Mouse (Mus musculus) lung, postnatal 0 days (tissue): ENCODE results near the gene Rbm4. TPM values are rescaled to one million over a fixed set of nuclear protein-coding genes. Genes with fewer than 3 reads are reported as not detected.
"Not testable (repeated sequence)": the region's sequence is repeated elsewhere in the genome, so short reads cannot be mapped to it uniquely, and the experiment has no call there.

ENCODE experiments used
- ATAC-seq: fragments of 200-750 bp; cut with Nextera tagmentation; 2 replicates; pipeline ENCODE4 v1.8.0; 2017; ENCODE audit warnings: moderate library complexity
- DNase-seq: peaks from one replicate; pipeline ENCODE4 v3.0.0-alpha.2; 2016; ENCODE audit warnings: low spot score
- H3K27ac ChIP-seq: fragments of 300-500 bp; sonication (generic); 2 replicates; pipeline ENCODE4 v1.5.1; 2014; ENCODE audit warnings: antibody characterized with exemption, mild to moderate bottlenecking, low read length, mixed read lengths
- H3K27me3 ChIP-seq: fragments of 300-500 bp; sonication (generic); replicated peaks from 2 replicates; pipeline ENCODE4 v1.6.1; 2014; ENCODE audit warnings: low read length, mixed read lengths; ENCODE audit not compliant: insufficient read depth
- H3K36me3 ChIP-seq: fragments of 300-500 bp; sonication (generic); 2 replicates; pipeline ENCODE4 v1.6.1; 2014; ENCODE audit warnings: low read length, mixed read lengths; ENCODE audit not compliant: insufficient read depth
- H3K4me1 ChIP-seq: fragments of 300-500 bp; sonication (generic); 2 replicates; pipeline ENCODE4 v1.6.1; 2014; ENCODE audit warnings: antibody characterized with exemption, low read depth, low read length, mixed read lengths; ENCODE audit not compliant: insufficient read depth
- H3K4me2 ChIP-seq: fragments of 300-500 bp; sonication (generic); replicated peaks from 2 replicates; pipeline ENCODE4 v1.6.1; 2014; ENCODE audit warnings: low read depth, mild to moderate bottlenecking, low read length, moderate library complexity, mixed read lengths
- H3K4me3 ChIP-seq: fragments of 300-500 bp; sonication (generic); 2 replicates; pipeline ENCODE4 v1.5.1; 2014; ENCODE audit warnings: low read depth, low read length
- H3K9ac ChIP-seq: fragments of 300-500 bp; sonication (generic); replicated peaks from 2 replicates; pipeline ENCODE4 v1.6.1; 2014; ENCODE audit warnings: low read depth, mild to moderate bottlenecking
- H3K9me3 ChIP-seq: fragments of 300-500 bp; sonication (generic); 2 replicates; pipeline ENCODE4 v1.6.1; 2016; ENCODE audit warnings: low read length, mixed read lengths
- CTCF ChIP-seq: IDR thresholded peaks from 2 replicates; pipeline ENCODE4 v1.5.1; 2016; ENCODE audit warnings: antibody characterized with exemption, mild to moderate bottlenecking
- EP300 ChIP-seq: IDR thresholded peaks from 2 replicates; pipeline ENCODE4 v1.6.1; 2016; ENCODE audit warnings: antibody characterized with exemption, mild to moderate bottlenecking, control low read depth
- WGBS: fragments of 180-500 bp; shearing (Covaris S2); extraction: QIAGEN DNeasy Blood & Tissue Kit; methylation state at CpG from one replicate; pipeline ENCODE4 v1.1.7; 2014; 5-methylcytosine and 5-hydroxymethylcytosine counted together
- polyA plus RNA-seq: library from polyadenylated mRNA; unstranded; fragments of >200 nt; fragmentation: Nextera tagmentation; extraction: Ambion mirVana; gene quantifications from 2 replicates; pipeline ENCODE4 v1.2.1, GENCODE M21; 2015

The Rbm4 gene
- polyA plus RNA-seq, 1 experiment from 2014 or later: 29.4 TPM

- no peak overlapping the region for H3K4me3 ChIP-seq
- 95% methylated on average over 2 of the region's 2 CpGs for WGBS
- ATAC-seq: no peak
- no peak for DNase-seq
- H3K27ac ChIP-seq: no peak overlapping the region
- H3K36me3 ChIP-seq: peaks cover 18% of the 10 kb centered on the region
- no peaks in the 10 kb centered on the region for H3K4me1 ChIP-seq
- no peak for TF ChIP-seq EP300
- TF ChIP-seq CTCF: no peak
- H3K4me2 ChIP-seq: no peak overlapping the region
- H3K9ac ChIP-seq: no peak overlapping the region
- no peaks in the 10 kb centered on the region for H3K9me3 ChIP-seq
- H3K27me3 ChIP-seq: no peaks in the 10 kb centered on the region
These were observed 7.4 kb downstream of the Rbm4 start for GRCm38 (mm10) chr19:4786313-4786712.

DNA sequence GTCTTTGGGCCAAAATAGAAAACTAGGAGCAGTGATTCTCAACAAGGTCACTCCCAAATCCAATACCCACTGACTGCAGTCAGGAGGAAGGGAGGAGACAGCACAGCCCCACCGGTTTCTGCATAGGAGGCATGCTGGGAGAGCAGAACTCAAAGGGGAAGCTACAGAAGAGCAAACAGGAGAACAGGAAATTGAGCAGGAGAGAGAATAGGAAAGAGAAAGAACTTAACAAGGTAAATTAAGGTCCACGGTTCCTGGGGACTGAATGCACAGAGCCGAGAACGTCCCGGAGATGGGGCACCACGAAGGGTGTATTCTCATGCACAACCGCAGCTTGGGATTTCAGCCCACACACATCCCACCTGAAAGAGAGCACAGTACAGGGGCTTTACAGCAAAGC is 8.5 kb downstream of the Rbm4 start:
- Histone ChIP-seq H3K4me2 (no peak overlapping the region), H3K27me3 (no peaks in the 10 kb centered on the region), H3K27ac (no peak overlapping the region), H3K9me3 (no peaks in the 10 kb centered on the region), H3K4me1 (no peaks in the 10 kb centered on the region), H3K36me3 (peaks cover 18% of the 10 kb centered on the region), H3K9ac (no peak overlapping the region), H3K4me3 (no peak overlapping the region)
- DNase-seq: no peak
- TF ChIP-seq EP300 (no peak), CTCF (no peak)
- ATAC-seq: no peak
- WGBS: 85% methylated on average over 7 of the region's 7 CpGs

- H3K36me3 ChIP-seq: peaks cover 17% of the 10 kb centered on the region
- peak; percentile 63 for DNase-seq
- no peak overlapping the region for H3K9ac ChIP-seq
- peak; percentile 52 for ATAC-seq
- no peak overlapping the region for H3K4me3 ChIP-seq
- WGBS: 68% methylated on average over 2 of the region's 2 CpGs
- H3K27me3 ChIP-seq: no peaks in the 10 kb centered on the region
- no peak overlapping the region for H3K4me2 ChIP-seq
- no peak for TF ChIP-seq EP300
- no peak for TF ChIP-seq CTCF
- no peaks in the 10 kb centered on the region for H3K4me1 ChIP-seq
- H3K27ac ChIP-seq: no peak overlapping the region
- no peaks in the 10 kb centered on the region for H3K9me3 ChIP-seq
These were observed 10.8 kb downstream of the Rbm4 start for GRCm38 (mm10) chr19:4782891-4783290.

DNA sequence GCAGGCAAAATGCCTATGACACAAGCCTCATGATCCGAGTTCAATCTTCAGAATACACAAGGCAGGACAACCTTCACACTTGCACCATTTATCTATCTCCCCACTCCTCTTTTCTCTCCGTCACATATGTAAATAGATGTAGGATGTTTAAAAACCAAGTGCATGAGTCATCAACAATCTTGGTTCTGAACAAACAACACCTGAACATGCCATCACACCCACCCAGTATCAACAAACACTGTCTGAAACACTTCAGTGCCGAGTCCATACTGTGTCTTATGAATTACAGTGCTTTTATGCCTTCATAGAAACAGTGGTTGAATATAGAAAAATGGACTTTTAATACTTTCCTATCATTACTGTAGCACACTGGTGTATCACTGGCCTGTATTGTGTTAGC is 20.9 kb downstream of the Rbm4 start:
- 46% methylated on average over 3 of the region's 3 CpGs for WGBS
- DNase-seq: no peak
- Histone ChIP-seq H3K27me3 (no peaks in the 10 kb centered on the region), H3K9ac (no peak overlapping the region), H3K27ac (no peak overlapping the region), H3K4me1 (no peaks in the 10 kb centered on the region), H3K36me3 (peaks cover 7% of the 10 kb centered on the region; the same call in 1 of the 2 replicates), H3K4me2 (no peak overlapping the region), H3K9me3 (no peaks in the 10 kb centered on the region), H3K4me3 (no peak overlapping the region)
- no peak for ATAC-seq
- no peak for TF ChIP-seq EP300
- no peak for TF ChIP-seq CTCF

- Histone ChIP-seq H3K4me2 (no peak overlapping the region), H3K4me1 (no peaks in the 10 kb centered on the region), H3K9ac (no peak overlapping the region), H3K4me3 (no peak overlapping the region), H3K36me3 (peaks cover 11% of the 10 kb centered on the region), H3K27ac (no peak overlapping the region), H3K27me3 (no peaks in the 10 kb centered on the region), H3K9me3 (no peaks in the 10 kb centered on the region)
- WGBS: 69% methylated on average over 10 of the region's 12 CpGs
- TF ChIP-seq CTCF (no peak), EP300 (no peak)
- DNase-seq (no peak), ATAC-seq (no peak)
These were observed 26.1 kb downstream of the Rbm4 start for GRCm38 (mm10) chr19:4767507-4768148.

DNA sequence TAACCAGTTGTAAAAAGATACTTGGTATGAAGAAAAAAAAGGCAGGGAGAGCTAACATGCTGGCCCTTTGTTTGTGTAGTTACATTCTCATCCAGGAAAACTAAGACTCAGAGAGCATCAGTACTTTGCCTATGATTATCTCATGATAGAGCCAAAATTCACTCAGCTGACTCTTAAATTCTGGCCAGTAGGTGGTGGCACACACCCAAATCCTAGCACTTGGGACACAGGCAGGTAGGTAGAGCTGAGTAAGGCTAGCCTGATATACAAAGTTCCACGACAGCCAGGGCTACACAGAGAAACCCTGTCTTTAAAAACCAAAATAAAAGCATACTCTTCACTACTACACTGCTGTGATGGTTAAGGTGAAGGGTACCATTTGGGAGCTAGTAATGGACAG is 30.8 kb downstream of the Rbm4 start:
- DNase-seq: peak; percentile 33
- no peaks in the 10 kb centered on the region for H3K27me3 ChIP-seq
- H3K4me1 ChIP-seq: peaks cover 2% of the 10 kb centered on the region; the same call in 1 of the 2 replicates
- H3K4me2 ChIP-seq: no peak overlapping the region
- TF ChIP-seq CTCF (peak; percentile 49), EP300 (no peak)
- H3K9me3 ChIP-seq: no peaks in the 10 kb centered on the region
- ATAC-seq: no peak
- WGBS: 57% methylated on average over 1 of the region's 1 CpGs
- H3K27ac ChIP-seq: no peak overlapping the region
- no peak overlapping the region for H3K4me3 ChIP-seq
- peaks cover 3% of the 10 kb centered on the region; the same call in 1 of the 2 replicates for H3K36me3 ChIP-seq
- no peak overlapping the region for H3K9ac ChIP-seq

- not testable (repeated sequence) for DNase-seq, H3K27ac ChIP-seq, H3K36me3 ChIP-seq, H3K4me1 ChIP-seq, H3K4me3 ChIP-seq, H3K4me2 ChIP-seq, ATAC-seq, H3K9me3 ChIP-seq, H3K9ac ChIP-seq, H3K27me3 ChIP-seq
- WGBS: 87% methylated on average over 8 of the region's 8 CpGs
These were observed 33.2 kb downstream of the Rbm4 start for GRCm38 (mm10) chr19:4760544-4760943.
